Mouse (Mus musculus) mesoderm, embryonic 11.5 days (tissue): ENCODE measurements around the gene Hdac4.

Experiments
- DNase-seq: peaks from one replicate; pipeline ENCODE4 v3.0.0-alpha.2; 2012; ENCODE audit warnings: low read depth, low spot score

Gene Hdac4

GRCm38 (mm10) chr1:92061198-92062073 is 134.1 kb downstream of the Hdac4 start:
- DNase-seq, result no peak

GRCm38 (mm10) chr1:92060532-92061064 is 134.9 kb downstream of the Hdac4 start:
- no peak for DNase-seq

GRCm38 (mm10) chr1:92059571-92059970 is 135.9 kb downstream of the Hdac4 start:
- DNase-seq, result no peak

- DNase-seq, result no peak
These were observed 136.6 kb downstream of the Hdac4 start for GRCm38 (mm10) chr1:92058731-92059425.

- no peak for DNase-seq
These were observed 138.4 kb downstream of the Hdac4 start for GRCm38 (mm10) chr1:92057068-92057467.

GRCm38 (mm10) chr1:92055149-92055548 is 140.3 kb downstream of the Hdac4 start:
- no peak for DNase-seq

GRCm38 (mm10) chr1:92052190-92052589 is 143.3 kb downstream of the Hdac4 start:
- no peak for DNase-seq

GRCm38 (mm10) chr1:92051489-92052062 is 143.9 kb downstream of the Hdac4 start:
- DNase-seq, result no peak

- no peak for DNase-seq
These were observed 144.5 kb downstream of the Hdac4 start for GRCm38 (mm10) chr1:92050992-92051391.

GRCm38 (mm10) chr1:92050566-92050965 is 144.9 kb downstream of the Hdac4 start:
- DNase-seq, result peak; percentile 23

GRCm38 (mm10) chr1:92048415-92049354 is 146.8 kb downstream of the Hdac4 start:
- DNase-seq, result no peak

GRCm38 (mm10) chr1:92045671-92046070 is 149.8 kb downstream of the Hdac4 start:
- no peak for DNase-seq

GRCm38 (mm10) chr1:92044868-92045267 is 150.6 kb downstream of the Hdac4 start:
- DNase-seq, result no peak

- DNase-seq, result no peak
These were observed 151.5 kb downstream of the Hdac4 start for GRCm38 (mm10) chr1:92043989-92044388.

- no peak for DNase-seq
These were observed 153.4 kb downstream of the Hdac4 start for GRCm38 (mm10) chr1:92042126-92042525.

GRCm38 (mm10) chr1:92041290-92041689 is 154.2 kb downstream of the Hdac4 start:
- DNase-seq, result no peak

GRCm38 (mm10) chr1:92038714-92039113 is 156.8 kb downstream of the Hdac4 start:
- DNase-seq, result no peak

- no peak for DNase-seq
These were observed 158.5 kb downstream of the Hdac4 start for GRCm38 (mm10) chr1:92037039-92037438.

- DNase-seq, result peak; percentile 45
These were observed 159.7 kb downstream of the Hdac4 start for GRCm38 (mm10) chr1:92035770-92036169.

- DNase-seq, result no peak
These were observed 161.3 kb downstream of the Hdac4 start for GRCm38 (mm10) chr1:92034247-92034646.

- DNase-seq, result no peak
These were observed 162.0 kb downstream of the Hdac4 start for GRCm38 (mm10) chr1:92033463-92033862.
